Mouse (Mus musculus) gastrocnemius, postnatal 4 days (tissue): ENCODE results near the gene Fbxo34. TPM values are rescaled to one million over a fixed set of nuclear protein-coding genes. Genes with fewer than 3 reads are reported as not detected.
"Not testable (repeated sequence)": the region's sequence is repeated elsewhere in the genome, so short reads cannot be mapped to it uniquely, and the experiment has no call there.

Experiments
- DNase-seq, 2 experiments: peaks; one replicate each; pipeline ENCODE4 v3.0.0; 2021 to 2022; ENCODE audit warnings: low spot score in 2 of 2, mixed read lengths in 2 of 2
- total RNA-seq, 2 experiments: library from RNA; stranded (reverse); gene quantifications; 2 replicates each; pipeline ENCODE4 v1.2.3; 2021

Fbxo34 gene
- total RNA-seq, 2 experiments from 2014 or later = 19.6 to 20.5 TPM

DNA sequence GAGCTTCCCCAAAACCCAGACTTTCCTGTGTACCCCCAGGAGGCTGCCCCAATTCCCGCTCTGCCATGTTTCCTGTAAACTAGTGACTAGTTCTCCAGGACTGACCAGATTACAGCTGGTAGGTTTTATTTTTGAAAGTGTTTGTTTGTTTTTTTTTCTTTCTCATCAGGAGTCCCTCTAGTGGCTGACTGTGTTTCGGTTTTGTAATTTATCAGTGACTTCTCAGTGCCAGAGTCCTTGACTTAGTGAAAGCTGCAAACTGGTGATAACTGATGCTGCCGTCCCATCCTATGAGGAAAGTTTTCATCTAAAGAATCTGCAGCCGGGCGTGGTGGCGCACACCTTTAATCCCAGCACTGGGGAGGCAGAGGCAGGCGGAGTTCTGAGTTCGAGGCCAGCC lies 65.4 kb downstream of the Fbxo34 start:
- DNase-seq = no peak

DNA sequence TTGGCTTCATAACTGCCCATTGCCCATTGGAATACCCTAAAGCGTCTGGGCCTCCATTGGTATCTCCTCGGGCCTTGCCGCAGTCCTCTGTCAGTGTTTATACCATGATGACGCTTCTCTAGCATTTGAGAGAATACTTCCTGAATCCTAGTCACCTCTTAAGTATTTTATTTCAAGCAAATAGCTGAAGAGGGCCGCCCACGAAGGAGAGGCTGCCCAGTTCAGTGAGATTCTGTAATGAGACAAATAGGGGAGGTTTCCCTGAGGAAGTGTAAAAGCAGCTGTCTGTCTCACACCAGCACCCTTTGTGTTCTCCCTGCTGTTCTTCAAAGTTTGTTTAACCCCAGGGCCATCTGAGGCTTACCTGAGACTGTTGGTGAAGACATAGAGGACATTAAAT lies 66.5 kb downstream of the Fbxo34 start:
- DNase-seq = no peak

DNA sequence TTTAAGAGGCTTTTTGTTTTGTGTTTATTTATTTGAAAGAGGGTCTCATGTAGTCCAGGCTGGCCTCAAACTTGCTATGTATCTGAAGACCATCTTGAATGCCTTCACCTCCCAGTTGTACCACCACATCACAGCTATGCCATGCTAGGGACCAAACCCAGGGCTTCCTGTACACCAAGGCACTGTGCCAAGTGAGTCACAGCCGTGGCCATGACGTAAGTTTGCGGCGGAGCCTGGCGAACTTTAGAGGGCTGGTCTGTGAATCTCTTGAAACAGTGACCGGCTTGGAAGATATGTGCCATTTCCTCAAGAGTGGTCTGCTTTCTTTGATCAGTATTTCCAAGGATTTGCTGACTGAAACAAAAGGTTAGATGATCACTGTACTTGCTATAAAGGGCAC lies 68.4 kb downstream of the Fbxo34 start:
- DNase-seq = no peak

DNA sequence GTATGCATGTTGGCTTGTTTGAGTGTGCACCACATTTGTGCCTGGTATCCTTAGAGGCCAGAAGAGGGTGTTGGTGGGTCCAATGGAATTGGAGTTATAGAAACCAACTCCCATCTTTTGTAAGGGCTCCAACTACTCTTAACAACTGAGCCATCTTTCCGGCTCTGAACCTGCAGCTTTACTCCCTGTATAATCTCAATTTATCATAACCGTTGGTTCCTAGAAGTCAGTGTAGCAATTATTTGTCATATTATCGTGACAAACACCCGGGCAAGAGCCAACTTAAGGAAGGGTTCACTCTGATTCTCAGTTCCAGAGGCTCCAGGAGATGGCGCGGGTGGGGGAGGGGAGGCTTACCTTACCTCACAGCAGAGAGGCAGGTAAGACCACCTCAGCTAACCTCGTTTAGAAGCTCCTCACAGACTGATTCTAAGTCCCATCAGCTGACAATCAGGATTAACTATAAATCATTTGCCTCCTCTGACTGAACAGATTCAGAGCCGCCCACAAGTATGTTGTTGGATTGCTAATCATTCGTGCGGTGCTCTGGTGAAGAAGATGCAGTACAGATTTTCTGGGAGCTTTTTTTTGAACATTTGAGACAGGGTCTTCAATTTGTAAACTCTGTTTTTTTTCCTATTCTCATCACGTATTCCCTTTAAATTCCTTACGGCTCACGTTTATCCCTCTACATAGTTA lies 70.7 kb downstream of the Fbxo34 start:
- DNase-seq = no peak

DNA sequence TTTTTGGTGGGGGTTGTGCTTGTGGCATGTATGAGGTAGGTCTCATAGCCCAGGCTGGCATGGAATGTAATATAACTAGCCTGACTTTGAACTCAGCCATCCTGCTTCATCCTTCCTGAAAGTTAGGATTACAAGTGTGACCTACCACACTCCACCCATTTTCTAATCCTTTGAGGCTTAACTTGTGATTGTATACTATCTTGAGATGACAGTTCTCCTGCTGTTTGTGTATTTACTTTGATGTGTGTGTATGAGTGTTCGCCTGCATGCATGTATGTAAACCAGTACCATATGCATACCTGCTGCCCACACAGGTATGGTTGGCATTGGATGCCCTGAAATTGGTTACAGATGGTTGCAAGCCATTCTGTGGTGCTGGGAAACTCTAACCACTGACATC lies 71.4 kb downstream of the Fbxo34 start:
- DNase-seq = no peak

DNA sequence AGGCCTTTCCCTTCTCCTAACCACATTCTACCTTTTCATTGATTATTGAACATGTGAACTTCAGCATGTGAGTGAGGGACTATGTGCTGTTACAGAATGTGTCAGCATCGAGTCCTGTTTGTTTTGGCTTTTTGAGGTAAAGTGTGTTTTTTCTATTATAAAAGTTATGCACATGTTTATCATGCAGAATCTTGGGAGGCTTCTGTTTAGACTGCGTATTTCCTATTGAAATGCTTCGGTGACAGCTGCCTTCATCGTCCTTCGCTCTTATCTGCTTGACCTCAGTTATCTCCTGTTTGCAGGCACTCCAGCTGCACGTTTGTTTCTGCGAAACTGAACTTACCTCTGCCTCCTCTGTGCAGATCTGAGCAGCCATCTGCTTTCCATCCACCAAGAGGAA lies 72.1 kb downstream of the Fbxo34 start:
- no peak for DNase-seq

DNA sequence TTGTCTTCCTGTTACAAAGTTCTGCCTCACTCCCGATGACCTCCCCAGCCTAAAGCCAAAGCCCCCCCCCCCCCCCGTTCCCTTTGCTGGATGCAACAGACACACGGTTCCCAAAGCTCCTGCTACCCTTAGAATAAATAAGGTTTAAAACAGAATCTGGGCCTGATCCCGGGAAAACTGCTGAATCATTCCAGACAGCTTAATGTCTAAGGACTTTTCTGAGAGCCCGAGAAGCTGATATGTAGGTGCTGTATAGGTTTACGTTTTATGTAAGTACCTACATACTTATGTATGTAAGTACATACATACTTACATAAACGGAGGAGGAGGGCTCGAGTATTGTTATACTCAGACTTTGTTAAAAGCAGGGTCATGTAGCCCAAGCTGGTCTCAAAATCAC lies 75.2 kb downstream of the Fbxo34 start:
- no peak for DNase-seq

DNA sequence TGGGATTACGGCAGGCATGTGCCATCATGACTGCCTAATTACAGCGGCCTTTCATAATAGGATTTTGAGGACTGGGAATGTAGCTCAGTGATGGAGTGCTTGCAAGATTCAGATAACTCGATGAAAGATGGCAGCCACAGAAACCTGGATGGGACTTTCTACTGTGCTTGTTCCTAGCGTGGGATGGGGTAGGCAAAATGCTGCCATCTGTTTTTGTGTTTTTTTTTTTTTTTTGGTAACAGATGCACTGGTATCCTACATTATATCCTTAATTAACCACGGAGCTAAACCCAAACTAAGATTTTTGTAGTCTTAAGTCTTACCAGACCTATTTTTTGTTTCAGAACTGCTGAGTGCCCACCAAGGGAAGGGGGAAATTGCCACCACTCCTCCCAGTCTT lies 75.6 kb downstream of the Fbxo34 start:
- no peak for DNase-seq

DNA sequence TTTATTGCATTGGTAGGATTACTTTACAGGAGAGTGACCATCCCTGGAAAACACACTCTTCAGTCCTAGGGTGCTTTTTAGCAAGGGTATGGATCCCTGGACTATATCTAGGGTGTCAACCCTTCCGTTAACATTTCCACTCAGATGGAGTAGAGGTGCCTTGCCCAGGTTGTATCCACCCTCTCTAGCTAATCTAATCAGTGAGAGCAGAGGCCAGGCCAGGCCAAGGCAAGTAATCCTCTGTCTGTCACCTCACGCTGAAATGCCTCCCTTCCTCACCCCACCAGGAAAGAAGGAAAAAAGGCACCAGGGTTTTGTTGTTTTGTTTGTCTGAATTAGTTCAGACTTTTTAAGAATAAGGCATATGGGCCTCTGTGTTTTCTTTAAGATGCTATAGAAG lies 77.6 kb downstream of the Fbxo34 start:
- no peak for DNase-seq

DNA sequence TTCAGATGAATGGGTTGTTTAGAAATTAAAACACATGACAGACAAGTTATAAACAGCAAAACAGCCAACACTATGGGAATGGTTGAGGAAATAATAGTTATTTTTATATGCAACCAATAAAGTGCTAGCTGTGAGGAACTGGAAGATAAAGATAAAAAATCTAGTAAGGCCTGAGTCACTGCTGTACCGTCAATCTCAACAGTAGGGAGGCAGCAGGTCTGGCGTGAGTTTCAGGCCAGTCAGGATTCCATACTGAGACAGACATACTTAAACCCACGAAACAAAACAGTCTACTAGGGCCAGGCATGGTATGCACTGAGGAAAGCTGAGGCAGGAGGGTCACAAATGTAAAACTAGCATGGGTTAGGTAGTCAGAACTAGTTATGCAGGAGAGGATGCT lies 78.1 kb downstream of the Fbxo34 start:
- DNase-seq = no peak

DNA sequence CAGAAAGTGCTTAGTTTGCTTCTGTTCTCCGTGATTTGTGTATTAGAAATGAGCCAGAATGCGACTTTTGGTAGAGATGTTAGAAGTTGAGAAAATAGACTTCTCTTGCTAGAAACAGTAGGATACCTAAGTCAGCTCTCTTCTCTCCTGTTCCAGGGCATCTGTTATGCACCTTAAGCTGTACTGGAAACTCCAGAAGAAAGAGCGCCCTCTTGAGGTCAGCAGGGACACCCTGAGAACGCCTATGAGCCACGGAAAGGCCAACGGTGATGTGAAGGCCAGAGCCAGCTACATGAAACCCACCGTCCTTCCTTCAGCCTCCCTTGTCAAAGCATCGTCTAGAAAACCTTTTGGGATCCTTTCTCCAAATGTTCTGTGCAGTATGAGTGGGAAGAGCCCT lies 78.8 kb downstream of the Fbxo34 start:
- peak in 1 of 2 experiments; percentile 41 for DNase-seq

DNA sequence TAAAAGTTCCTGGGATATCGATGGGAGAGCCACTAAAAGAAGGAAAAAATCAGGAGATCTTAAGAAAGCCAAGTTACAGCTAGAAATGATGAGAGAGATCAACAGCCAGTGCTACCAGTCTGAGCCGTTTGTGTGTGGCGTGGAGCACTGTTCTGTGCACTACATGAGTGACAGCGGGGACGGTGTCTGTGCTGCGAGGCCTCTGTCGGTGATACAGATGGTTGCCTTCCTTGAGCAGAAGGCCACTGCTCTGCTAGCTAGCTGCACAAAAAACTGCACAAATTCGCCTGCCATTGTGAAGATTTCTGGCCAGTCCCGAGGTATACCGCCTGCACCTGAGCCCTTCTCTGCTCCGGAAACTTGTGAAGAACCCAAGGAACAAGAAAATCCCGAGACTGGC lies 79.4 kb downstream of the Fbxo34 start:
- not testable (repeated sequence) for DNase-seq

DNA sequence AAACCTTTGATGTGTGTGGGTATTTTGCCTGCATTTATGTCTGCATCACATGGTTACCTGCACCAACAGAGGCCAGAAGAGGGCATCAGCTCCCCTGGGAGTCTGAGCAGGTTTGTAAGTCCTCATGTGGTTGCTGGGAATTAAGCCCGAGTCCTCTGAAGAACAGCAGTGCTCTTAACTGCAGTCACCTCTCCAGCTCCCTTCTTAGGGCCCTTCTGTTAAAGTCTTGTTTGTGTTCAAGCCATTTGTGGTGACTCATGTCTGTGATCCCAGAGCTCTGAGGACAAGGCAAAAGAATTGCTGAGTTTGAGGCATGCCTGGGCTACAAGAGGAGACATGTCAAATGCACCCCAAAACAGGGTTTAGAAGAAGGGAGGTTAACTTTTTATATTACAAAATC lies 82.3 kb downstream of the Fbxo34 start:
- DNase-seq = no peak

DNA sequence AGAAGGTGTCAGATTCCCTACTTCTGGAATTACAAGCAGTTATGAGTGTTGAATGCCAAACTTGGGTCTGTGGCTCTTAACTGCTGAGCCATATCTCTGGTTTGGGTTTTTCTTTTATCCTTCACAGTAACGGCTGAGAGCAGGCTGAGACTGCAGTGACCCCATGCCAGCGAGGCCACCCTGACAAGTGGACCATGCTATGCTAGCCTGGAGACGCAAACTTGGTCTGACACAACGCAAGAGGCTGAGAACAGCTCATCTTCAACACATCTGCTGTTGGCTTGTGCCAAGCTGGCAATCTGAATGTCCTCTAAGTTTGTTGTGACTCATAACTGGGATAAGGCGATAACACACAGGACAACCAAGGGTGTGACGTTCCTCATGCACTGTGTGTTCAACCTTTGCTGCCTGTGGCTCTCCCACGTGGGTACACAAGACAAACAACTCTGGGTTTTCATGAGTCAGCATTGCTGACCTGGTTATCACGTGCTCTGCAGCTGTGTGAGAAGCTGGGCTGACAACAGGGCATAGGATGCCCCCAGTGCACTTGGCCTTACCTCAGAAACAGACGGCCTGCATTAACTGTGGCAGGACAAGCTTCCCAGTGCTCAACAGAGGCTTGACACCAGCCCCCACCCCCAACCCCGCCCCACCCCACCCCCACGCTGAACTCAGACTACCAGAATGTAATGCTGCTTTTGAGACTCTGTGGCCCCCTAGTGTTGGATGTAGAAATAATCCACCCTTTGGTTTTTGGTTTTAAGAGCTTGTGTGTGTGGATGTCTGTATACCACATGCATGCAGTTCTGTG lies 83.3 kb downstream of the Fbxo34 start:
- DNase-seq = peak in 1 of 2 experiments; percentile 29

DNA sequence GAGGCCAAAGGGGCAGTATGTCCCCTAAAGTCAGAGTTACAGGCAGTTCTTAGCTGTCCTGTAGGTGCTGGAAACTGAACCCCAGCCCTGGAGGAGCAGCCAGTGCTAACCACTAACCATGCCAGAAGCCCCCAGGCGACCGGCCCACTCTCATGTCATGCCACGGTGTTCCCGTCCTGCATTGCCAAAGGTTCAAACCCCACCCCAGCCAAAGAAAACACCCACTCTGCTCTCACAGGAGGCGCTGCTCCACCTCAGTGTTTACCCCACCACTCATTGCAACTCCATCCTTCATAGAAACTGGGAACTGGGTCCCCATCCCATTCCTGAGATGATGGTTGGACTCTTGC lies 83.9 kb downstream of the Fbxo34 start:
- no peak for DNase-seq

DNA sequence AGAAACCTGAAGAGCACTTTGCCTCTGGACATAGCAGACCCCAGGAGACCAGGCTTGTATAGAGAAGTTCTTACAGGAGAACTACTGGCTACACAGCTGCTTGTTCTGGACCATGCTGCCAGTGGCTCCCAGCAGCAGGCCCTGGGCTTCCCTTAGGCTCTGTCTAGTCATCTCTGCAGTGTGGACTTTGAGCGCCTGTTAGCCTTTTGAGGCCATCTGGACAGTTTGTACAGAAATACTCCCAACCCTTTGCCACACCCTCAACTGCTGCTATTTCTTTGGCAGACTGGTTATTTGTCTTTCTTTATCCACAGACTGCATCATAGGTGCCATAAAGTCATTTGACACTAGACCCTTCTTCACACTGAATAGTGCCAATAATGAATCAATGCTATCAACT lies 84.9 kb downstream of the Fbxo34 start:
- DNase-seq = no peak

DNA sequence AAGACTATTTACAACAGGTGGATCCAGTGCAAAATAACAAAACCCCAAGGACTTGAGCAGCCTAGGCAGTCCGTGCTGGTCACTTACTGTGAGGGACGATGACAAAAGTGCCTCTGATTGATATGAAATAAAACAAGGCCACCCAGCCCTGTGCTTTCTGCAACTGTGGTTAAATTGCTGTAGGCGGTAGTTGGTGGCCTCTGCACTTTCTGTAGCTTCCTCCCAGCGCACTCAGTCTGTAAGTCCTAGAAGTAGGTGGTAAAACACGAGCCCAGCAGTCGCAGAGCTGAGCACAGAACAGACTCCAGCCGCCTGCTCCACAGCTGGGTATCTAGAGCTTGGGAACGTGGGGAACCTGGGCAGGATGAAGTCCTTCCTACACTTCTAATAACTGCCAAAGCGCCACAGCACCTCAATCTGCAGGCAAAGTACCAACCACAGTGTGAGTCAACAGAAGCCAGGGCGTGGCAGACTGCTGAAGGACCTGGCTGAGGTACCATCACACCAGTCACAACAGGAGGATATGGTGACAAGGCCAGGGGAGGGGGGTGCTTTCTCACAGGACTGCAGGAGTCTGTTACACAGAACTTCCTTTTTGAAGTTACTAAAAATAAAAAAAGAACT lies 91.2 kb downstream of the Fbxo34 start:
- DNase-seq = no peak

DNA sequence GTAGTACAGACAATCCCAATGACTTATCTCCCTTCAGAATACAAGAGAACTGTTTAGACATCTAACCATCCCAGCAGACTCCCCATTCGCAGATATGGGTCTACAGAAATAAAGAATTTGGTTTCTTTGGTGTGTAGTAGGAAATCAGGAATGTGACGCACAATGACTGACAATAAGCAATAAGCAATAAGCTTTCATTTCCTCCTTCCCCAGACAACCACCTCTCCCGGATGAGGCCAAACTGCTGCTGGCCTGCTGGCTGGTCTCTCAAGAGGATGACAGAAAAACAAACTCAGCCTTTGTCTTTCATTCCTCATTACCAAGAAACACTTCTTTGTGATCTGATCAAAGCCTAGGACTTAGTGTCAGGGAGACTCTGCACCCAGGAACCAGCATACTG lies 92.1 kb downstream of the Fbxo34 start:
- DNase-seq = no peak

DNA sequence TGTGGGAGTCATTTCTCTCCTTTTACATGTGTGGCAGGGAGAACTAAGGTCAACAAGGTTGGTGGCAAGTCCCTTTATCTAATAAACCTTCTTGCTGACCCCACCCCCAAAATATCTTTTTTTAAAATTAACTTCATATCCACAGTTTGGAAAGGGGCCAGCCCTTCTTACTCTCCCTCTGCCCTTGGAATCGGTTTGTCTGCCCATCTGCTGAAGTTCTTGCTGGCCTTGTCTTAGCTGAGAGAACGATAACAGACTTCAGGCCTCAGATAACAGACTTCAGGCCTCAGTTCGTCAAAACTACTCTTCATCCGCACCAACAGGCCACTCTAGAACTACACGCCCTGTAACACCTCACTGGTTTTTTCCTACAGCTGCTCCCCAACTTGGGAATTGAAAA lies 94.1 kb downstream of the Fbxo34 start:
- DNase-seq = no peak

DNA sequence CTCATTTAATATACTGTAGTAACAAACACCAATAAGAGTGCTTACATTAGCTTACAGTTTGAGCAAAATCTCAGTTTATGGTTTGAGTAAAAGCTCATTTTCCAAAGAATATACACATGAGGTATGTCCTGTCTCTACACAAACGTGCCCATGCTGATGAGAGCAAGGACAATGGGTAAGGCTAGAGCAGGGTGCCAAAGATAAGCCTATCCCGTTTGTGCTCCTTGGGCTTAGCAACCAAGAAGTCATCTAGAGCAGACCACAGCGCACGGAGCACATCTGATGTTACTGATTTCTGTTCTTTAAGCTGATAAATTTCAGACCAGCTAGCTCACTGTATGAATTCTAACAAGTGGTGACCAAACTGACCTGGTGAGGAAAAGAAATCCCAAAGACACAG lies 94.7 kb downstream of the Fbxo34 start:
- DNase-seq = no peak

DNA sequence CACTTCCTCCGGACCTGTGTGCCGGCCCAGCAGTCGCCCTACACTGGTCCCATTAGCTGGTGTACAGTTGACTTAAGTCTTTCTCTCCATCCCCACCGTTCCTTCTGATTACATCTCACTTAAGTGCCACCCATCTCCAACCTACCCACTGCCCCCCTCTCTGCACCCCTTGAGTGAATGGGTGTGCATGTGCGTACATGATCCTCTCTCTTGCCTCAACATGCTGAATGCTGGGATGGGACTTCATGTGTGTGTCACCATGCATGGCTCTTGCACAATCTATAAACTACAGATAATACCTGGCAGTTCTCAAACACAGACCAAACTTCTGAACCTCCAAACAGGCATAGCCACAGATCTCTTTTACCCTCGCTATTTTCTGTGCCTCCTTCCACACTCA lies 101.4 kb downstream of the Fbxo34 start:
- no peak for DNase-seq

DNA sequence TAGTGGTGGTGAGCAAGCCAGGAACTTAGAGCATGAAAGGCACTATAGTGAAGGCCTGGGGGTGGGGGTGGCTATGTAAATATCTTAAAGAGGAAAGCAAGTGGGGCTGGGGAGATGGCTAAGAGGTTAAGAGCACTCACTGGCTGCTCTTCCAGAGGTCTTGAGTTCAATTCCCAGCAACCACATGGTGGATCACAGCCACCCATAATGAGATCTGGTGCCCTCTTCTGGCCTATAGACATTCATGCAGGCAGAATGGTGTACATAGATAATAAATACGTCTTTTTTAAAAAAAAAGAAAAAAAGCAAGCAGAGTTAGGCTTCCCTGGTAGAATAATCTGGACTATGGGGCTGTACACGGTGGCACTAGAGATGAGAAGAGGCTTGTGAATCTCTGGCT lies 103.2 kb downstream of the Fbxo34 start:
- DNase-seq = no peak

DNA sequence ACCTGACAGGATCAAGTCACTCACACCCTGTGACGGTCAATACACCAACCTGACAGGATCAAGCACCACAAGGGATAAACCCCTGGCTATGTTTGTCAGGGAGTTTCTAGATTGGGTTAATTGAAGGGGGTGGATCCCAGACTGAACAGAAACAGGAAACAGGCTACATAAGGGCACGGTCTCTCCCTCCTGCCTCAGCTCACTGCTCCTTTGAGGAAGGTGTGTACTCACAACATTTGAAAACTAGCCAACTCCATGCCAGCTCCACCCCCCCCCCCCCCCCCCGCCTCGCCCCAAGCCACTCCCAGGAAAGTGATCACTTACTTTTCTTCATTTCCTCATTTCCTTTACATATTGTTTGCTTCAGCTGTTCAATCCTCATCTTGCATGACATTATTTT lies 104.0 kb downstream of the Fbxo34 start:
- DNase-seq = no peak
